Mouse (Mus musculus) cortical plate, adult 2 months (tissue): ENCODE data around the gene F830045P16Rik.

Experiments
- CTCF ChIP-seq: fragments of 200-500 bp; IDR thresholded peaks from 2 replicates; pipeline ENCODE4 v1.5.1; 2011; ENCODE audit warnings: mild to moderate bottlenecking, control low read depth, low read length; ENCODE audit not compliant: insufficient read depth; ENCODE audit errors: extremely low read depth
- POLR2A ChIP-seq: fragments of 200-500 bp; IDR thresholded peaks from 2 replicates; pipeline ENCODE4 v1.6.1; 2011; ENCODE audit warnings: mild to moderate bottlenecking, low read length, control low read depth; ENCODE audit not compliant: insufficient read depth; ENCODE audit errors: extremely low read depth

DNA sequence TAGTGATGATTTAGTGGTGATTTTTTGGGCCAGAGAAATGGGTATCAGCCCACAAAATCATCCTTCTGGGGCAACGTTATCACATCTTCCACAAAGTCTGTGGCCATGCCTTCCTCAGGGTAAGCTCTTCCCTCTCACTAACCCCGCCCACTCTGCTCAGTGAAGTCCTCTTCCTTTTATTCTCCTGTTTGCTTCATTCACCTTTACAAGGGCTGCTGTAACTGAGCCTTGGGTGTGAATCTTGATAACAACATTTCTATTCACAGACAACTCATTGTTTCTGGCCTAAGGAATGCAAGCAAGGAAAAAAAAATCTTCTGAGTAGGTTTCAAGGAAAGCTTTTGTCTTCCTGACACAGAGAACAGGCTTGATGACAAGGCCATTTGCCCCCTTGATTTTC is 14.4 kb upstream of the F830045P16Rik start:
- TF ChIP-seq CTCF = no peak
- TF ChIP-seq POLR2A = no peak
